Mouse (Mus musculus): ENCODE measurements around the gene Defa21. TPM values are rescaled to one million over a fixed set of nuclear protein-coding genes. Genes with fewer than 3 reads are reported as not detected.
"Not testable (repeated sequence)": the region's sequence is repeated elsewhere in the genome, so short reads cannot be mapped to it uniquely, and the experiment has no call there.

Defa21 gene
- not detected in 2 replicates for polyA plus RNA-seq (2016; fragmentation: Nextera tagmentation; extraction: Ambion mirVana)

- not testable (repeated sequence) for H3K4me2 ChIP-seq (replicated peaks); H3K27me3 ChIP-seq; H3K4me1 ChIP-seq; ATAC-seq (ENCODE audit: insufficient number of reproducible peaks, insufficient read depth, low FRiP score, low TSS enrichment); H3K36me3 ChIP-seq; H3K9ac ChIP-seq; H3K9me3 ChIP-seq; H3K4me3 ChIP-seq; H3K27ac ChIP-seq
- WGBS: no CpG with 5 or more reads among the region's 1 CpGs
Observed at GRCm38 (mm10) chr8:21025245-21025644, at the start of gene Defa21. Gene Defa21, plus strand, starts transcription at chr8:21025545.

- Histone ChIP-seq H3K27ac (no peak overlapping the region), H3K27me3 (no peaks in the 10 kb centered on the region), H3K9ac (no peak overlapping the region), H3K36me3 (no peaks in the 10 kb centered on the region), H3K4me3 (no peak overlapping the region), H3K4me1 (no peaks in the 10 kb centered on the region), H3K4me2 (replicated peaks) (no peak overlapping the region), H3K9me3 (peaks cover 13% of the 10 kb centered on the region)
- no peak for ATAC-seq (ENCODE audit: insufficient number of reproducible peaks, insufficient read depth, low FRiP score, low TSS enrichment)
- 43% methylated on average over 1 of the region's 1 CpGs for WGBS
Observed at GRCm38 (mm10) chr8:20979846-20980245, 45.5 kb upstream of the Defa21 start.

- not testable (repeated sequence) for H3K27me3 ChIP-seq; ATAC-seq (ENCODE audit: insufficient number of reproducible peaks, insufficient read depth, low FRiP score, low TSS enrichment); H3K4me2 ChIP-seq (replicated peaks); H3K9ac ChIP-seq; H3K4me1 ChIP-seq; H3K9me3 ChIP-seq; H3K4me3 ChIP-seq; H3K27ac ChIP-seq; H3K36me3 ChIP-seq
Observed at GRCm38 (mm10) chr8:20994042-20994441, 31.3 kb upstream of the Defa21 start.

- Histone ChIP-seq H3K27me3 (no peaks in the 10 kb centered on the region), H3K27ac (no peak overlapping the region), H3K4me1 (no peaks in the 10 kb centered on the region), H3K9ac (no peak overlapping the region), H3K4me3 (no peak overlapping the region), H3K36me3 (no peaks in the 10 kb centered on the region), H3K4me2 (replicated peaks) (no peak overlapping the region), H3K9me3 (no peaks in the 10 kb centered on the region)
- WGBS: 76% methylated on average over 2 of the region's 2 CpGs
- ATAC-seq (ENCODE audit: insufficient number of reproducible peaks, insufficient read depth, low FRiP score, low TSS enrichment): no peak
Observed at GRCm38 (mm10) chr8:20996776-20997175, 28.6 kb upstream of the Defa21 start.

DNA sequence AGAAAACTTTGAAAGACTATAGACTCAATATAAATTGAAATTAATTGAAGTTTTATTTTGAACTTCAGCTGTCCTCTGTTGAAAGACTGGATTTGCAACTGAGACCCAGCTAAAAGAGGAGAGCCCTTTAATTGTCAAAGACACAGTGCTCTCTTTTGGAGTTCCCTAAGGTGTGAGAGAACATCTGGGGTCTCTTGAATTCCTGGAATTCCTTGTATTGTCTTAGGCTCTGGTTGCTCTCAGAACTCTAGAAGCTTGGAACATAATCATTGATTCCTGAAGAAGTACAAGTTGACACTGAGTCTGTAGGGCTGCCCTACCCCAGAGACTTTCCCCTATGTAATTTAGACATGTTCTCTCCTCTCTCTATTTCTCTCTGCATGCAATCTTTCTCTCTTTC lies 28.1 kb upstream of the Defa21 start:
- Histone ChIP-seq H3K4me1 (no peaks in the 10 kb centered on the region), H3K27ac (no peak overlapping the region), H3K27me3 (no peaks in the 10 kb centered on the region), H3K9ac (no peak overlapping the region), H3K36me3 (no peaks in the 10 kb centered on the region), H3K4me3 (no peak overlapping the region), H3K4me2 (replicated peaks) (no peak overlapping the region), H3K9me3 (no peaks in the 10 kb centered on the region)
- no peak for ATAC-seq (ENCODE audit: insufficient number of reproducible peaks, insufficient read depth, low FRiP score, low TSS enrichment)

DNA sequence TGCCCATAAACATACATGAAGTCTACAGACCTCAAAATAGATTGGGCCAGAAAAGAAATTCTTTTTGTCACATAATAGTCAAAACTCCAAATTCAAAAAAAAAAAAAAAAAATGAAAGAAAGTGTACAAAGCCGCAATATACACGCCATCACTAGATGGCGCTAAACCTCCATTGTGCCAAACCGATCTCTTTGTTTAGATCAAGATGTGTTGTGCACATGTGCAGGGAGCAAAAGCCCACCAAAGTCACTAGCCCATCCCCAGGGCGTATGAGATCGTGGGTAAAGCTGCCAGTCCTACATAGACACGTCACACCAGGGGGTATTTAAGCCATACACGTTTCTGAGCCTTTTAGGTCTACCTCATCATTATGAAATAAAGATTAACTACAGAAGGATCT lies 24.2 kb upstream of the Defa21 start:
- no peaks in the 10 kb centered on the region for H3K36me3 ChIP-seq
- peaks cover 3% of the 10 kb centered on the region; the same call in 1 of the 2 replicates for H3K9me3 ChIP-seq
- H3K4me3 ChIP-seq: no peak overlapping the region
- H3K4me1 ChIP-seq: no peaks in the 10 kb centered on the region
- H3K4me2 ChIP-seq (replicated peaks): no peak overlapping the region
- H3K27me3 ChIP-seq: no peaks in the 10 kb centered on the region
- no peak overlapping the region for H3K9ac ChIP-seq
- no peak overlapping the region for H3K27ac ChIP-seq
- 35% methylated on average over 8 of the region's 8 CpGs for WGBS
- no peak for ATAC-seq (ENCODE audit: insufficient number of reproducible peaks, insufficient read depth, low FRiP score, low TSS enrichment)

DNA sequence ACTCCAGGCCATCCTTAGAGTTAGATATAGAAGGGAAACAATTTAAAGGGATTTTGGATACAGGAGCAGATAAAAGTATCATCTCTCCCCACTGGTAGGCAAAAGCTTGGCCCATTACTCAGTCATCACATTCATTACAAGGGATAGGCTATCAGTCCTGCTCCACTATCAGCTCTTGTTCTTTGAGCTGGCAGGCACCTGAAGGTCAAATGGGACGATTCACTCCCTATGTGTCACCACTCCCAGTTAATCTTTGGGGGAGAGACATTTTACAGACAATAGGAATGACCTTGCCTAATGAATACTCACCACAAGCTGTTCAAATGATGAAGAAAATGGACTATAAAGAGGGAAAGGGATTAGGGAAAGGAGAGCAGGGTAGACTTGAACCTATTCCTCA lies 18.5 kb upstream of the Defa21 start:
- peaks cover 8% of the 10 kb centered on the region; the same call in 1 of the 2 replicates for H3K9me3 ChIP-seq
- H3K27me3 ChIP-seq: no peaks in the 10 kb centered on the region
- no peaks in the 10 kb centered on the region for H3K4me1 ChIP-seq
- no peak for ATAC-seq (ENCODE audit: insufficient number of reproducible peaks, insufficient read depth, low FRiP score, low TSS enrichment)
- no peak overlapping the region for H3K4me2 ChIP-seq (replicated peaks)
- WGBS: 31% methylated on average over 1 of the region's 1 CpGs
- H3K4me3 ChIP-seq: no peak overlapping the region
- no peak overlapping the region for H3K9ac ChIP-seq
- H3K27ac ChIP-seq: no peak overlapping the region
- no peaks in the 10 kb centered on the region for H3K36me3 ChIP-seq

DNA sequence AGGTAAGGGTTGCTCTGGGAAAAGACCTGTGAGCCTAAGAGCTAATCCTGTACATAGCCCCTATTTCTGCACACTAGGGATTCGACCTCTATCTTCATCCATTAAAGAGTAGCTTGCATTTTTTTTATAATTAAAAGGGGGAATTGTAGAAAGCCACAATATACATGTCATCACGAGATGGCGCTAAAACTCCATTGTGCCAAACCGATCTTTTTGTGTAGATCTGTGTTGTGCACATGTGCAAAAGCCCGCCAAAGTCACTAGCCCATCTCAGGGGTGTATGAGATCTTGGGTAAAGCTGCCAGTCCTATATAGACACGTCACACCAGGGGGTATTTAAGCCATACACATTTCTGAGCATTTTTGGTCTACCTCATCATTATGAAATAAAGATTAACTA lies 16.8 kb upstream of the Defa21 start:
- not testable (repeated sequence) for ATAC-seq (ENCODE audit: insufficient number of reproducible peaks, insufficient read depth, low FRiP score, low TSS enrichment); H3K4me2 ChIP-seq (replicated peaks); H3K27me3 ChIP-seq; H3K4me1 ChIP-seq; H3K4me3 ChIP-seq; H3K36me3 ChIP-seq; H3K9me3 ChIP-seq; H3K9ac ChIP-seq; H3K27ac ChIP-seq
- 44% methylated on average over 6 of the region's 6 CpGs for WGBS

GRCm38 (mm10) chr8:21010548-21010947 lies 14.8 kb upstream of the Defa21 start:
- ATAC-seq (ENCODE audit: insufficient number of reproducible peaks, insufficient read depth, low FRiP score, low TSS enrichment); H3K4me1 ChIP-seq; H3K27me3 ChIP-seq; H3K9me3 ChIP-seq; H3K9ac ChIP-seq; H3K36me3 ChIP-seq; H3K4me3 ChIP-seq; H3K27ac ChIP-seq; H3K4me2 ChIP-seq (replicated peaks): not testable (repeated sequence)
- WGBS: 71% methylated on average over 1 of the region's 1 CpGs

DNA sequence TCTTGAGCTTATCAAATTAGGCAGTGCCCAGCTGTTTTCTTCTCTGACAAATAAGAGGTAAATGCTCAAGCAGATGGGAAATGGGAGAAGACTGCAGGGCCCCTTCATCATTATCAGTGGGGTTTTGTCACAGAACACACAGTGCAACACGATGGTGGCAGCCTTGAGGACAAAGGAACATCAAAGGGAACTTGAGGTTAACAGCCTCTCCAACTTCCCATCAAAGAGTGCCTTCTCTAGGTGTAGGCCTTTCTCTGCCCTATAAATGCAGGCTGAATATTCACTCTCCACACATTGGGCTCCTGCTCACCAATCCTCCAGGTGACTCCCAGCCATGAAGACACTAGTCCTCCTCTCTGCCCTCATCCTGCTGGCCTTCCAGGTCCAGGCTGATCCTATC lies 29.4 kb downstream of the Defa21 start, which contains the start of gene Defa23:
TSS of gene Defa23 (plus strand) at position 301 of the 400 bp plus-strand sequence.
- not testable (repeated sequence) for H3K27me3 ChIP-seq; ATAC-seq (ENCODE audit: insufficient number of reproducible peaks, insufficient read depth, low FRiP score, low TSS enrichment); H3K4me1 ChIP-seq; H3K9me3 ChIP-seq; H3K36me3 ChIP-seq; H3K27ac ChIP-seq; H3K4me2 ChIP-seq (replicated peaks); H3K9ac ChIP-seq; H3K4me3 ChIP-seq
- WGBS: no CpG with 5 or more reads among the region's 1 CpGs

DNA sequence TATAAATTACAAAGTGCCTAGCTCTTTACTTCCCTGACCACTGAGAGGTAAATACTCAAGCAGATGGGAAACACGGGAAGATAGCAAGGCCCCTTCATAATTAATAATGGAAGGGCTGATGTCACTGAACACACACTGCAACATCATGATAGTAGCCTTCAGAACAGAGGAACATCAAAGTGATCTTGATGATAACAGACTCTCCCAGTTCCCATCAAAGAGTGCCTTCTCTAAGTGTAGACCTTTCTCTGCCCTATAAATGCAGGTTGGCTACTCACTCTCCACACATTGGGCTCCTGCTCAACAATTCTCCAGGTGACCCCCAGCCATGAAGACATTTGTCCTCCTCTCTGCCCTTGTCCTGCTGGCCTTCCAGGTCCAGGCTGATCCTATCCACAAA lies 39.4 kb downstream of the Defa21 start, which contains the start of gene Defa35:
TSS of gene Defa35 (plus strand) at position 301 of the 400 bp plus-strand sequence.
- H3K9ac ChIP-seq: not testable (repeated sequence)

More for the DNA sequence above, 39.4 kb downstream of the Defa21 start, which contains the start of gene Defa35:
- H3K27ac ChIP-seq; H3K36me3 ChIP-seq; H3K4me2 ChIP-seq (replicated peaks); H3K9me3 ChIP-seq; H3K4me3 ChIP-seq; H3K4me1 ChIP-seq; ATAC-seq (ENCODE audit: insufficient number of reproducible peaks, insufficient read depth, low FRiP score, low TSS enrichment); H3K27me3 ChIP-seq: not testable (repeated sequence)
- 71% methylated on average over 1 of the region's 1 CpGs for WGBS
